Mouse (Mus musculus): ENCODE measurements around the gene 1700028J19Rik. TPM values are rescaled to one million over a fixed set of nuclear protein-coding genes. Genes with fewer than 3 reads are reported as not detected.

The 1700028J19Rik gene
- 1.4 TPM for polyA plus RNA-seq (2017; shearing (Covaris generic))

DNA sequence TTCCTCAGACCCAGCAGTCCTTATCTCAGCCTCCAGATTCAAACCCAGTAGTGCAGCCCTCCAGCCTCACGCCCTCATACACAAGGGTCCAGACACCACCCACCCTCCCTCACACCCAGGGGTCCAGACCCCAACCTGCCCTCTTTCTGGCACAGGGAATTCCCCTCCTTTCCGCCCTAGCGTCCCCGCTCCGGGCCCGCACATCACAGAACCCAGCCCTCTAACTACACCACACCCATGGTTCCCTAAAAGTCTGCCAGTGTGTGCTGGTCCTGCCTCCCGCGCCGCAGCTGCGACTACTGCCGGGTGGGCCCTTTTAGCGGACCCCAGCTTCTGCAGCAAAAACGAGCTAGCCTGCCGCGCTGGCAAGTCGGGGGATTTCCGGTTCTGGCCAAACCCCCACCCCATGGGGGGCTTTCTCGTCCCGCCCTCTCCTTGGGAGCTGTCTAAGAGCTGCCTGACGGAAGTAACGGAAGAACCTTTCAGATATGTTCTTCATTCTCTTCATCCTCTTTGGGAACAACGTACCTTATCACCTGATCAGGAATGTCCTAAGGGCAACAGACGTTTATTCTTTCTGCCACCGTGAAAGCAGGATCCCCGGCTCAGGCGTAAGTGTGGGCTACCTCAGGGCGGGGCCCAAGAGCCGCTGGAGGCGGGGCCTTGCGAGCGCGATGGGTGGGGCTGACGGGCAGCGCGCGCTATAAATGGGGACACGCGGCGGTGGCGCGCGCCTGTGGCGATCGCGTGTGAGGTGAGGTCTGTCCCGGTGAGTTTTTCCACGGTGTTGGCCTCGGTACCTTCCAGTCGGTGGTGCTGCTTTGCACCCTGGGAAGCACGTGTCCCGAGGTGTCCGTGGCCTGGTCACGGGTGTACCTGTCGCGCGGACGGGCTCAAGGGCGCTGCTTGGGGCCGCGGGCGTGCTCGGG is at the start of gene 1700028J19Rik, which contains the start of gene 2410002F23Rik:
Gene 1700028J19Rik (minus strand): TSS at position 641 of the 929 bp plus-strand sequence.
Gene 2410002F23Rik (plus strand): TSS at position 668 of the 929 bp plus-strand sequence.

DNA sequence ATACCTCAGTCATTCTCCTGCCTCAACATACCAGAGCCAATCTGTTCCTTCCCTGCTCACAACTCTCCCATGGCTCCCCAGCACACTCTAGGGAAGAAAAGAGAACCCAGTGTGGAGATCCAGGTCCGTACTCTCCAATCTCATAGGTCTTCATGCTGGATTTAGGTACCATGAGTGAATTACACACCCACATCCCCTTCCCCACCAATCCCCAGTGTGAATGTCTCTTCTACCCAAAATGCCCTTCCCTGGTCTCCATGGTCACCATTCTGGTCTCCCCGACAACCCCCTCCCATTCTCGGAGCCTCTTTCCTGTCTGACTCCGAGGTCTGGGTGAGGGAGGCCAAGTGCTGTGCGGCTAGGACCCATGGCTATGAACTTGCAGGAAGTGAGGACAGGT is 14.7 kb upstream of the 1700028J19Rik start, which contains the start of gene Gm15517:
Gene Gm15517 (plus strand): TSS at position 301 of the 400 bp plus-strand sequence.

DNA sequence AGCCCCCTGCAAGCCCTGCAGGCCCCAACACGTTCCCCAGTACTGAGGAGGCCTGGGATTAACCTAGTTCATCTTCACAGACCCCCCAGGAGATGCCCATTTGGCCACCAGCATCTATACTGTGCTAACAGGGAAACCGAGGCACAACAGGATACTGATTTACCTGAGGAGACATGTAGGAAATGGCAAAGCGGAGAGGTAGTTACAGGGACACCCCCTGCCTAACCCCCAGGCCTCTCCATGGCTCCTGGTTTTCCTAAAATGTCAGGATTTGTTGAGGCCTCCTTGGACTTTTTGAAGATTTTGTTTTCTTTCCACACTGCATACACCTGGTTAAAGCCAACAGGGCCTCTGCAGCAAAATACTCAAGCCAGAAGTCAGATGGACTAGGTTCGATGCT is 10.8 kb upstream of the 1700028J19Rik start, which contains the start of gene Acp4:
Gene Acp4 (minus strand): TSS at position 101 of the 400 bp plus-strand sequence.

DNA sequence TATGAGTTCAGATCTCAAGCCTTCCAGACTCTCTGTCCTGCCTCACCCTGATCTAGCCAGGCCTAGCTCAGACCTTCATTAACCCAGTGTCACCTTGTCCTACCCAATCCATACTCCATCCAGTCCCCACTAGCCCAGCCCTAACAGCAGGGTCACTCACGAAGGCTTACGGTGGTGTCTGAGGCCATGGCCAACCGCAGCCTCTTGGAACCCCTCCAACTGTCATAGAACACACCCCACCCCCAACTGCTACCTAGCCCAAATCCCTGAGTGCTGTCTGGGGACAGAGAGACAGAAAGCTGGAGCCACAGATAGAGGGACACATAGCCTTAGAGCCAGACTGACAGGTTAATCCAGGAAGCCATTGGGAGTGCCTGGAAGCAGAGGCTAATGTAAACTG is 10.6 kb downstream of the 1700028J19Rik start, which contains the start of gene Gm36864:
Gene Gm36864 (plus strand): TSS at position 269 of the 400 bp plus-strand sequence.

DNA sequence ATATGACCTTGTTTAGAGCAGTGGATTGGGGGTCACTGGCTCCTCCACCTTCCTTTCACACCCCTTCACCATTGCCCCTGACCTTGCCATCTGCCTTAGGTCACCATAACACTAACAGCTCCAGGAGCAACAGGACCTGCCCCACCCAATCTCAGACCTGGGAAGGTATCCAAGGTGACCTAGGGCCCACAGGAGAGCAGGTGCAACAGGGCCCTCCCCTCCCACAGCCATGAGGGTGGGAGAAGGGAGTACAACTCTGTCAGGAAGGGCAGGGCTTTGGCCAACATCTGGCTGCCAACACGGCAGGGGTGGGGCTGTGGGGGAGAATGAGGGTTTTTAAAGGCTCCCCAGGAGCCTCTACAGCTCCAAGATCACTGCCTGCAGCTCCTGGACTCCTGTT is 21.4 kb downstream of the 1700028J19Rik start, which contains the start of gene Klk1:
Gene Klk1 (plus strand): TSS at position 285 of the 400 bp plus-strand sequence.

DNA sequence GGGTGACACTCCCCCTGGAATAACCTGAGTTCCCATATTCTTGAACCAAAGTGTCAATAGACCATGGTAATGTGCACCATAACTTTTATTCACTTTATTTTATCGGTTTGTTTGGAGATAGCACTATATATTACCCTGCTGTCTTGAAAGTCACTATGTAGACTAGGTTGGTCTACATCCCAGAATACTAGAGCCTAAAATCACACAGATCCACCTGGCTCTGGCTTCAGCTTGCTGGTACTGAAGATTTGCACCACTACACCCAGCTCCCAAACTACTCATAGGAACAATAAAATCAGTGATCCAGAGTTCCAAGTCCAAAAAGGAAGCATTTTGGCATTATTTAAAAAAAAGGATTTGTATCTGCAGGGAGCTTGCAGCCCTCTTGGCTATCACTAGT is 30.9 kb downstream of the 1700028J19Rik start, which contains the start of gene Klk1b5:
Gene Klk1b5 (plus strand): TSS at position 301 of the 400 bp plus-strand sequence.

DNA sequence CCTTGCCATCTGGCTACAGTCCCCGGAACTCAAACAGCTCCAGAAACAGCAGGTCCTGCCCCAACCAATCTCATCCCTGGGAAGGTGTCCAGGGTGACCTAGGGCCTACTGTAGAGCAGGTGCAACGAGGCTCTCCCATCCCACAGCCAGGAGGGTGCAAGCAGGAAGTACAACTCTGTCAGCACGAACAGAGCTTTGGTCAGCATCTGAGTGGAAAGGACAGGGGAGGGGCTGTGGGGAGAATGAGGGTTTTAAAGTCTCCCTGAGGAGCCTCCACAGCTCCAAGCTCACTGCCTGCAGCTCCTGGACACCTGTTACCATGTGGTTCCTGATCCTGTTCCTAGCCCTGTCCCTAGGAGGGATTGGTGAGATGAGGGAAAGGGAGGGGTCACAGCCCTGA is 39.4 kb downstream of the 1700028J19Rik start, which contains the start of gene Klk1b4:
Gene Klk1b4 (plus strand): TSS at position 301 of the 400 bp plus-strand sequence.

DNA sequence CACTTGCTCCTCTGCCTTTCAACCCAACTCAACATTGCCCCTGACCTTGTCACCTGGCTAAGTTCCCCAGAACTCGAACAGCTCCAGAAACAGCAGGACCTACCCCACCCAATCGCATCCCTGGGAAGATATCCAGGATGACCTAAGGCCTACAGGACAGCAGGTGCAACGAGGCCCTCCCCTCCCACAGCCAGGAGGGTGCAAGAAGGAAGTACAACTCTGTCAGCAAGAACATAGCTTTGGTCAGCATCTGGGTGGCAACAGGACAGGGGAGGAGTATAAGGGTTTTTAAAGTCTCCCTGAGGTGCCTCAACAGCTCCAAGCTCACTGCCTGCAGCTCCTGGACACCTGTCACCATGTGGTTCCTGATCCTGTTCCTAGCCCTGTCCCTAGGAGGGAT is 48.6 kb downstream of the 1700028J19Rik start, which contains the start of gene Klk1b3:
Gene Klk1b3 (plus strand): TSS at position 301 of the 400 bp plus-strand sequence.

DNA sequence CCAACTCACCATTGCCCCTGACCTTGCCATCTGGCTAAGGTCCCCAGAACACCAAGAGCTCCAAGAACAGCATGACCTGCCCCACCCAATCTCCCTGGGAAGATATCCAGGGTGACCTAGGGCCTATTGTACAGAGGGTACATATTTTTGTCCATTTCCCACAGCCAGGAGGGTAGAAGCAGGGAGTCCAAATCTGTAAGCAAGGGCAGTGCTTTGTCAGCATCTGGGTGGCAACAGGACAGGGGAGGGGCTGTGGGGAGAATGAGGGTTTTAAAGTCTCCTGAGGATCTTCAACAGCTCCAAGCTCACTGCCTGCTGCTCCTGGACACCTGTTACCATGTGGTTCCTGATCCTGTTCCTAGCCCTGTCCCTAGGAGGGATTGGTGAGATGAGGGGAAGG is 58.6 kb downstream of the 1700028J19Rik start, which contains the start of gene Klk1b24:
Gene Klk1b24 (plus strand): TSS at position 301 of the 400 bp plus-strand sequence.

Other genes with a start within 250 kb of the 1700028J19Rik start
- not detected for gene Klk1b26, start 234.5 kb downstream of the 1700028J19Rik start, polyA plus RNA-seq (2017; shearing (Covaris generic))
- gene Klk1b27, start 194.4 kb downstream of the 1700028J19Rik start, polyA plus RNA-seq (2017; shearing (Covaris generic)) = 4.1 TPM
- gene Klk1b21, start 144.4 kb downstream of the 1700028J19Rik start, polyA plus RNA-seq (2017; shearing (Covaris generic)) = not detected
- not detected for gene Klk1b22, start 134.0 kb downstream of the 1700028J19Rik start, polyA plus RNA-seq (2017; shearing (Covaris generic))
- not detected for gene Klk1b16, start 109.9 kb downstream of the 1700028J19Rik start, polyA plus RNA-seq (2017; shearing (Covaris generic))
- not detected for gene Klk1b24, start 58.5 kb downstream of the 1700028J19Rik start, polyA plus RNA-seq (2017; shearing (Covaris generic))
- gene Klk1b3, start 48.5 kb downstream of the 1700028J19Rik start, polyA plus RNA-seq (2017; shearing (Covaris generic)) = not detected
- not detected for gene Klk1b4, start 39.3 kb downstream of the 1700028J19Rik start, polyA plus RNA-seq (2017; shearing (Covaris generic))
- gene Klk1b5, start 30.8 kb downstream of the 1700028J19Rik start, polyA plus RNA-seq (2017; shearing (Covaris generic)) = not detected
- not detected for gene Klk1, start 21.3 kb downstream of the 1700028J19Rik start, polyA plus RNA-seq (2017; shearing (Covaris generic))
- not detected for gene Gm36864, start 10.5 kb downstream of the 1700028J19Rik start, polyA plus RNA-seq (2017; shearing (Covaris generic))
- 201 TPM for gene 2410002F23Rik, start within 50 bp of the 1700028J19Rik start, polyA plus RNA-seq (2017; shearing (Covaris generic))
- gene Acp4, start 10.7 kb upstream of the 1700028J19Rik start, polyA plus RNA-seq (2017; shearing (Covaris generic)) = 0.27 TPM
- gene Gm15517, start 14.8 kb upstream of the 1700028J19Rik start, polyA plus RNA-seq (2017; shearing (Covaris generic)) = not detected
- gene Clec11a, start 60.2 kb upstream of the 1700028J19Rik start, polyA plus RNA-seq (2017; shearing (Covaris generic)) = 0.45 TPM
- gene Shank1, start 63.6 kb upstream of the 1700028J19Rik start, polyA plus RNA-seq (2017; shearing (Covaris generic)) = 0.26 TPM
- gene Syt3, start 137.4 kb upstream of the 1700028J19Rik start, polyA plus RNA-seq (2017; shearing (Covaris generic)) = 0.43 TPM
- gene 1700008O03Rik, start 139.1 kb upstream of the 1700028J19Rik start, polyA plus RNA-seq (2017; shearing (Covaris generic)) = 1.3 TPM
- not detected for gene Lrrc4b, start 182.3 kb upstream of the 1700028J19Rik start, polyA plus RNA-seq (2017; shearing (Covaris generic))
- not detected for gene Aspdh, start 218.7 kb upstream of the 1700028J19Rik start, polyA plus RNA-seq (2017; shearing (Covaris generic))
- 137 TPM for gene Josd2, start 221.3 kb upstream of the 1700028J19Rik start, polyA plus RNA-seq (2017; shearing (Covaris generic))
- gene Emc10, start 249.8 kb upstream of the 1700028J19Rik start, polyA plus RNA-seq (2017; shearing (Covaris generic)) = 187 TPM
- 1.1 TPM for gene Fam71e1, start 249.9 kb upstream of the 1700028J19Rik start, polyA plus RNA-seq (2017; shearing (Covaris generic))

All from inflammation-experienced regulatory T-cells, adult 16 weeks (primary cell).